Mouse (Mus musculus) B cell, adult (primary cell): ENCODE data around the gene Gm20877. TPM values are rescaled to one million over a fixed set of nuclear protein-coding genes. Genes with fewer than 3 reads are reported as not detected.

Experiments used
- total RNA-seq: library from RNA; stranded (reverse); gene quantifications from 4 replicates; pipeline ENCODE4 v1.2.4, GENCODE M21; 2023; ENCODE audit not compliant: inconsistent age

Gene Gm20877
- not detected in 4 replicates for total RNA-seq

DNA sequence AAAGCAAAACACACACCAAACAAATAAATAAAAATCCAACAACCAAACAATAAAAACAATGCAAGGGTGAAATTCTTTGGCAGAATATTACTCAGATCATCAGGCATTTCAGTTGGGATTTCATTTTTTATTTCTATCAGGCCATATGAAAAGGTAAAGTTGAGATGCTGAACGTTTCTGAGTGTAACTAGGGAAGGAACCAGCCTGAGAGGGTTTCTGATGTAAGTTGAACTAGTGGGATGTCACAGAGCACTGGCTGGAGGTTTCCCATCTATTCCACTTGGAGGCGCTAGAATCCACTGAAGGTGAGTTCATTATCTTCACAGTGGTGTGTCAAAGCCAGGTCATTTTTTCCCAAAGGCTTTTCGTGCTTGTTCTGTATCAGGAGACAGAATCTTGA, at the start of gene Gm20877:
Gene Gm20877, plus strand, starts transcription at position 301 of the 400 bp plus-strand sequence.

